Mouse (Mus musculus) heart, postnatal 14 days (tissue): Measurements from ENCODE around the gene Gm20683. TPM values are rescaled to one million over a fixed set of nuclear protein-coding genes. Genes with fewer than 3 reads are reported as not detected.
"Not testable (repeated sequence)": the region's sequence is repeated elsewhere in the genome, so short reads cannot be mapped to it uniquely, and the experiment has no call there.

Source experiments
- DNase-seq, 2 experiments: peaks; one replicate each; pipeline ENCODE4 v3.0.0; 2021 to 2022
- intact Hi-C: fragments of 180-260 bp; cut with DNase I; formaldehyde crosslinking; loops from one replicate; pipeline ENCODE4 v1.15.1; 2025
- total RNA-seq, 2 experiments: library from RNA; stranded (reverse); gene quantifications; 2 replicates each; pipeline ENCODE4 v1.2.3; 2021

Gm20683 gene
- total RNA-seq, 2 experiments from 2014 or later: 2.9 to 3.0 TPM

GRCm38 (mm10) chr17:25874721-25875170, 33.2 kb upstream of the Gm20683 start, which contains the start of gene Mettl26:
Gene Mettl26, plus strand, starts transcription at chr17:25875074.
- intact Hi-C loops: no loop called here
- peak; percentile 91 to 96 for DNase-seq

DNA sequence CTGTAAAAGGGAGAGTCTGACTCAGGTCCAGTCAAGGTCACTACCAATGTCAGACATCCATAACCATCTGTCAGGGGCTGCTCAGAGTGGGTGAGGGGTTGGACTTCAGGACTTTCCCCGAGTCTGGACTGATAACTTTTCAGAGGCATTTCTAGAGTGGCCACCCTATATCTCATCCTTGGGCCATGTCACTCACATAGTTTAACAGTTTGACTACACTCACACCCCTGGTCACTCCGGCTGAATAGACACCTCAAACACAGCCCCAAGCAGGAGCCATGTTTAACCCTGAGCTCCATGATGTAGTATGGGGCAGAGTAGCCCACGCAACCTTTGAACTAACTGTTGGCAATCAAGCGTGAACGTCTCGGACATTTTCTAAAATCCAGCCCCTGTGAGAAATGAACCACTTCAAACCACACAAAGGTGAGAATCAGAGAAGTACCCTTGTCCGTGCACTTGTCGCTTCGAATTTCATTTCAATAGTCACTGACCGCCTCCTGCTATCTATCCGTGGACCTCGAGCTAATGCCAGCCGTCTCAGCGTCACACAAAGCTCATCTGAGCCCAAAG, 32.7 kb upstream of the Gm20683 start:
- intact Hi-C loops: no loop called here
- DNase-seq: no peak

DNA sequence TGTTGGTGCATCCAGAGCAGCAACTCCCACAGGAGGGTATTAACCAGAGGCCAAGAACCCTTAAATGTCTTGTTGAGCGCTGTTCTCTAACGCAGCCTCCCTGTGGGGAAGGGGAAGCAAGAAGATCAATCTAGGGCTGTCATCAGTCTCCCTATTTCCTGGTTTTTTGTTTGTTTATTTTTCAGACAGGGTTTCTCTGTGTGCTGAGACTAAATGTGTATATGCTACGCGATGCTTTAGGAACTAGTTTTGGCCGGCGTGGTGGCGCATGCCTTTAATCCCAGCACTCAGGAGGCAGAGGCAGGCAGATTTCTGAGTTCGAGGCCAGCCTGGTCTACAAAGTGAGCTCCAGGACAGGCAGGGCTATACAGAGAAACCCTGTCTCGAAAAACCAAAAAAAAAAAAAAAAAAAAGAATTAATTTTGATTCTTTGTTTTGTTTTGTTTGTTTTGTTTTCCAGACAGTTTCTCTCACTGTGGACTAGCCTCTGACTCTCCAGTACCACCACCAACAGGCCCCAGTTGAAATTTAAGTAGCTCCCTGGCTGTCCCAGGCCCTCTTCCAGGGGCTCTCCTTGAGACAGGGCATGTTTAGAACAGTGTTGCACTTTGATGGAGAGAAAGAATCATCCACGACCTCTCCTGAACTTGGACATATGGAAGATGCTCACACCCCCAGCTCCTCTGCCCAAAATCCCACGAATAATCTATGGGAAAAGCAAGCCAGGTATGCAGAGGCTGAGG, 32.0 kb upstream of the Gm20683 start:
- intact Hi-C loops: no loop called here
- DNase-seq: no peak

- DNase-seq: no peak
- intact Hi-C loops: no loop called here
These were observed 31.1 kb upstream of the Gm20683 start for GRCm38 (mm10) chr17:25872676-25873075.

GRCm38 (mm10) chr17:25871566-25871965, 30.0 kb upstream of the Gm20683 start:
- DNase-seq, intact Hi-C loops: not testable (repeated sequence)

- DNase-seq: no peak
- intact Hi-C loops: loop anchor here (5.0 kb wide), 1 partner anchor 98 kb away; the partner anchor contains the start of gene Narfl
These were observed 28.4 kb upstream of the Gm20683 start for GRCm38 (mm10) chr17:25869954-25870353.

DNA sequence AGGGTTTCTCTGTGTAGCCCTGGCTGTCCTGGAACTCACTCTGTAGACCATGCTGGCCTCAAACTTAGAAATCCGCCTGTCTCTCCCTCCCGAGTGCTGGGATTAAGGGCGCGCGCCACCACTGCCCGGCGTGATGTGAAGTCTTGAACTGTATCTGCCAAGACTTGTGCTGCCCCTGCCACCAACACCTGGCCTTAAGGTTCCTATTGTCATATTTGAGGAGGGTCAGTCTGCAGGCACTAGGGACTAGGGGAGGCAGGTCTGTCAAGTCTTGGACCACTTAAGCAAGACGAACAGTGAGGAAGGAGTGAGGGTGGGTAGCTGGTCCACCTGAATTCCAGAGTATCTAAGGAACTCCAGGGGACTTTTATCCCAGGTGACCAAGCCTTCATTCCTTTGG, 27.9 kb upstream of the Gm20683 start:
- intact Hi-C loops: loop anchor here (5.0 kb wide), 1 partner anchor 97 kb away; the partner anchor contains the start of gene Narfl
- no peak for DNase-seq

GRCm38 (mm10) chr17:25868601-25869191, 27.1 kb upstream of the Gm20683 start, which contains the start of gene Mcrip2:
Gene Mcrip2, minus strand, starts transcription at chr17:25868764.
- intact Hi-C loops: loop anchor here (5.0 kb wide), 1 partner anchor 96 kb away; the partner anchor contains the start of gene Narfl
- peak; percentile 83 to 86 for DNase-seq

GRCm38 (mm10) chr17:25867836-25868600, 26.5 kb upstream of the Gm20683 start:
- intact Hi-C loops: loop anchor here (2.0 to 5.0 kb wide), 2 partner anchors 23 to 96 kb away; partner anchors contain the start of genes Narfl and Rhot2
- peak; percentile 55 to 73 for DNase-seq

- intact Hi-C loops: loop anchor here (2.0 to 5.0 kb wide), 2 partner anchors 23 to 95 kb away; partner anchors contain the start of genes Narfl and Rhot2
- no peak for DNase-seq
These were observed 25.9 kb upstream of the Gm20683 start for GRCm38 (mm10) chr17:25867509-25867835.

GRCm38 (mm10) chr17:25866172-25866571, 24.6 kb upstream of the Gm20683 start:
- intact Hi-C loops: loop anchor here (2.0 to 5.0 kb wide), 2 partner anchors 21 to 94 kb away; partner anchors contain the start of genes Narfl and Rhot2

GRCm38 (mm10) chr17:25865288-25865687, 23.7 kb upstream of the Gm20683 start:
- intact Hi-C loops: loop anchor here (5.0 kb wide), 1 partner anchor 93 kb away; the partner anchor contains the start of gene Narfl
- DNase-seq: no peak

More at GRCm38 (mm10) chr17:25866172-25866571, 24.6 kb upstream of the Gm20683 start:
- DNase-seq: no peak

DNA sequence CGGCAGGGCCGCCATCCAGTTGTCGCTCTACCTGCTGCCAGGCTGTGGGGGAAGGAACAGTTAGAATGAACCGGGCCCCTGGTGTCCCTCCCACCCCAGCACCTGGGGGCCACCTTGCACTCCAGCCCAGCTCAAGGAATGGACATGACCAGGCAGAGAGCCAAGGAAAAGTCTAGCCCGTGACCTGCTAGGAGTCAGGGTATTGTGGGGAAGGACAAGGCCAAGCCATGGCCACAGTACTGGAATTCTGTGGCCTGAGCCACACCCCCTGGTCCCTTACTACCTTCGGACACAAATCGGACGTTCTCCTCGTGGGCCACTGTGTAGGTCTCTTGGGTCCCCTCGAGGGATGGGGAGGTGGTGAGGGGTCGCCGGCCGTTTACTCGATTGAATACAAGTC, 22.7 kb upstream of the Gm20683 start:
- intact Hi-C loops: no loop called here

DNA sequence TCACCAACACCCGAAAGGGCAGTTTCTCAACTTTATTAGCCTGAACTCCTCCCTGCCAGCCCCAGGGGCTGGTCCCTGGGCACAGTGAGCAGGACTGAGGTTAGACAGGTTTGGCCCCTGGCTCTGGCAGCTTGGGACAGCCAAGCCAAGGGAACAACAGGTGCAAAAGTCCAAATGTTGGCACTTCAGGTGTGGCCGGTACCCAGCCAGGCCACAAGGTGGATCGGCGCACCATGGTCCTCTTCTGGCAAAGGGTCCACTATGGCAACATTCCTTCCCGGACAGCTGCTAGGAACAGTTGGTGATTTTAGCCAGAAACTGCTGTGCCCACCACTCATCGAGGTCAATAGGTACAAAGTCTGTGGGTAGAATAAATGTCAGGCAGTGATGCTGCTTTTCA, 22.1 kb upstream of the Gm20683 start:
- intact Hi-C loops: no loop called here
- DNase-seq: no peak

More for the DNA sequence above, 22.7 kb upstream of the Gm20683 start:
- no peak for DNase-seq

- DNase-seq: no peak
- intact Hi-C loops: no loop called here
These were observed 20.4 kb upstream of the Gm20683 start for GRCm38 (mm10) chr17:25861704-25862612.

- peak; percentile 89 to 92 for DNase-seq
- intact Hi-C loops: no loop called here
These were observed 19.5 kb upstream of the Gm20683 start, which contains the start of gene Wdr90 for GRCm38 (mm10) chr17:25860832-25861703. Gene Wdr90, minus strand, starts transcription at chr17:25861501.

DNA sequence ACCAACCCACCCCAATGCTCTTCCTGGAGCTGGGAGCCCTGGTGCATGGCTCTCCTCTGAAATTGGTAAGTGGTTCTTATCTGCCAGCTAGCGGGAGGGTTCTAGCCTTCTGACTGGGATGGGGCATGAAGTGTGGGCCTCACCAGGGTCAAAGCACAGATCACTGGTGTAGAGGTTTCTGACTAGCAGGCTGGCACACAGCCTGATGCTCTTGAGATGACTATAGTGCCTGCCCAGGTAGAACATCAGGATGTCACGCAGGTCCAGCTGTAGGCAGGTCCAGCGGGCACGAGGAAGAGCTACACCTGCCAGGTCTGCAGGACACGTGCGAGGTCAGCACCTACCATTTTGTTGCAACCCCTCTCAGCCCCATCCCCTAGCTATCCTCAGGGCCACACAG, 18.7 kb upstream of the Gm20683 start:
- DNase-seq: no peak
- intact Hi-C loops: no loop called here

DNA sequence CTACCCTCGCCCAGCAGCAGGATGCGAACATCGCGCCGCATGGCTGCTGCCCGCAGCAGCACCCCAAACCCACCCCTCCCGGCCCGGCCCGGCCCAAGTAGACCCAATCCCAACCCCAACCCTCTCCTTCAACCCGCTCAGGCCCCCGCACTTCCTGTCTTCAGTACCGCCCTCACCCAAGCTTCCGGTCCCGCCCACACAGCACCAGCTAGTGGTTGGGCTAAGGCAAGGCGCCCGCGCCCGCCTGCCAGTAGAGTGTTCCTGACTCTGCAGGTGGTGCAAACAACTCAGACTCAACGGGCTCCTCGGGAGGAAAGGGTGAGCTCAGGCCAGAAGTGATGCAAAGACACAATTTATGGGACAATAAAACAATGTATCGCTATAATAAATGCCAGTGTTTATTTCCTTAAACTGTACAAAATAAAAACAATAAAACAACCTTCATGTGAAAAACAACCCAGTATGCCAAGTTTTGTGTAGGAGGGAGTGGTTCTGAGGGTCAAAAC, 2.9 kb upstream of the Gm20683 start, which contains the start of gene Rhot2:
Gene Rhot2, minus strand, starts transcription at position 456 of the 506 bp plus-strand sequence.
- intact Hi-C loops: loop anchor here (2.0 kb wide), 1 partner anchor 22 kb away; no protein-coding TSS in a partner anchor
- DNase-seq: peak; percentile 92 to 96
